Mouse (Mus musculus) ES-Bruce4 (cell line): ENCODE data around the gene Acer1.
"Not testable (repeated sequence)": the region's sequence is repeated elsewhere in the genome, so short reads cannot be mapped to it uniquely, and the experiment has no call there.

Experiments used
- CTCF ChIP-seq: IDR thresholded peaks from one replicate; pipeline ENCODE4 v1.8.1; 2011; ENCODE audit warnings: low read depth, low read length
- EP300 ChIP-seq: IDR thresholded peaks from 2 replicates; pipeline ENCODE4 v1.6.1; 2011; ENCODE audit warnings: low read depth, low read length; ENCODE audit not compliant: insufficient read depth
- POLR2A ChIP-seq: IDR thresholded peaks from one replicate; pipeline ENCODE4 v1.8.1; 2011; ENCODE audit warnings: low read length; ENCODE audit not compliant: insufficient read depth

GRCm38 (mm10) chr17:56909764-56910163, 72.2 kb downstream of the Acer1 start:
- TF ChIP-seq CTCF, EP300, POLR2A: not testable (repeated sequence)
